Mouse (Mus musculus) CH12.LX (cell line): Measurements from ENCODE around the gene Grap2.

Source experiments
- CTCF ChIP-seq, 2 experiments: IDR thresholded peaks in 1 of 2; conservative IDR thresholded peaks in 1 of 2; 2 replicates each; pipeline ENCODE4 v1.5.1; 2011 to 2012; ENCODE audit warnings: low read depth in 2 of 2, low read length in 2 of 2, improper control_type of control experiment in 1 of 2, inconsistent platforms in 1 of 2, mild to moderate bottlenecking in 1 of 2, moderate library complexity in 1 of 2
- E2F4 ChIP-seq: IDR thresholded peaks from 2 replicates; pipeline ENCODE4 v1.6.1; 2011; ENCODE audit warnings: low read depth, low read length, improper control_type of control experiment; ENCODE audit not compliant: insufficient replicate concordance
- EP300 ChIP-seq: IDR thresholded peaks from 2 replicates; pipeline ENCODE4 v1.6.1; 2011; ENCODE audit warnings: low read length, improper control_type of control experiment
- HCFC1 ChIP-seq: IDR thresholded peaks from 2 replicates; pipeline ENCODE4 v1.6.1; 2012; ENCODE audit warnings: low read depth, mild to moderate bottlenecking, inconsistent platforms, low read length, improper control_type of control experiment
- IRF4 ChIP-seq: IDR thresholded peaks from 2 replicates; pipeline ENCODE4 v1.6.1; 2014; ENCODE audit warnings: low read depth, mild to moderate bottlenecking, inconsistent platforms, low read length, improper control_type of control experiment
- MAX ChIP-seq: IDR thresholded peaks from 2 replicates; pipeline ENCODE4 v1.6.1; 2011; ENCODE audit warnings: low read length, improper control_type of control experiment
- NELFE ChIP-seq: IDR thresholded peaks from 2 replicates; pipeline ENCODE4 v1.6.1; 2011; ENCODE audit warnings: low read depth, low read length, improper control_type of control experiment
- PAX5 ChIP-seq: IDR thresholded peaks from 2 replicates; pipeline ENCODE4 v1.6.1; 2012; ENCODE audit warnings: low read length, inconsistent platforms, mixed read lengths
- POLR2A ChIP-seq: IDR thresholded peaks from 2 replicates; pipeline ENCODE4 v1.6.1; 2011; ENCODE audit warnings: low read depth, mild to moderate bottlenecking, improper control_type of control experiment, low read length
- SMC3 ChIP-seq: IDR thresholded peaks from 2 replicates; pipeline ENCODE4 v1.6.1; 2011; ENCODE audit warnings: low read depth, low read length, improper control_type of control experiment
- TCF12 ChIP-seq: IDR thresholded peaks from 2 replicates; pipeline ENCODE4 v1.6.1; 2014; ENCODE audit warnings: low read depth, mild to moderate bottlenecking, inconsistent platforms, low read length, improper control_type of control experiment
- USF1 ChIP-seq: IDR thresholded peaks from 2 replicates; pipeline ENCODE4 v1.6.1; 2014; ENCODE audit warnings: low read depth, mild to moderate bottlenecking, inconsistent platforms, low read length, improper control_type of control experiment
- ZC3H11A ChIP-seq: IDR thresholded peaks from 2 replicates; pipeline ENCODE4 v1.6.1; 2012; ENCODE audit warnings: low read depth, mild to moderate bottlenecking, inconsistent platforms, low read length, improper control_type of control experiment
- ZMIZ1 ChIP-seq: IDR thresholded peaks from 2 replicates; pipeline ENCODE4 v1.6.1; 2012; ENCODE audit warnings: low read depth, mild to moderate bottlenecking, inconsistent platforms, low read length, improper control_type of control experiment

- no peak for TF ChIP-seq CTCF (conservative IDR thresholded peaks at IDR 0.05 in 1 of 2, IDR thresholded peaks at IDR 0.05 in 1 of 2; ENCODE audit: low read depth in 2 of 2, low read length in 2 of 2)
- no peak for TF ChIP-seq USF1
- TF ChIP-seq POLR2A = no peak
- no peak for TF ChIP-seq EP300
- TF ChIP-seq SMC3 = no peak
- TF ChIP-seq HCFC1 = no peak
- no peak for TF ChIP-seq ZMIZ1
- no peak for TF ChIP-seq NELFE
- TF ChIP-seq IRF4 = no peak
- TF ChIP-seq PAX5 = no peak
- no peak for TF ChIP-seq E2F4
- no peak for TF ChIP-seq ZC3H11A
- no peak for TF ChIP-seq MAX
- TF ChIP-seq TCF12 = no peak
Measured at GRCm38 (mm10) chr15:80570226-80570625, 2.2 kb upstream of the Grap2 start.
